Mouse (Mus musculus): Measurements from ENCODE around the gene Tmem143. TPM values are rescaled to one million over a fixed set of nuclear protein-coding genes. Genes with fewer than 3 reads are reported as not detected.
"Not testable (repeated sequence)": the region's sequence is repeated elsewhere in the genome, so short reads cannot be mapped to it uniquely, and the experiment has no call there.

The Tmem143 gene
- polyA plus RNA-seq, 1 experiment from 2014 or later: 6.2 TPM

GRCm38 (mm10) chr7:45924429-45924816, 27.7 kb downstream of the Tmem143 start:
- H3K4me3 ChIP-seq (replicated peaks; ENCODE audit: low read depth, low read length): peak overlapping the region; percentile 39
- DNase-seq (ENCODE audit: low spot score): peak; percentile 61
- H3K4me2 ChIP-seq (ENCODE audit: low read length): peak overlapping the region; percentile 56
- no peaks in the 10 kb centered on the region for H3K9me3 ChIP-seq (replicated peaks; ENCODE audit: low read length)
- peak overlapping the region; percentile 90 for H3K27ac ChIP-seq
- ATAC-seq (replicated peaks; ENCODE audit: low FRiP score, low read depth): no peak
- peak overlapping the region; percentile 49 for H3K9ac ChIP-seq (ENCODE audit: low read depth, low read length)
- H3K4me1 ChIP-seq (replicated peaks; ENCODE audit: insufficient read depth, low read length): peaks cover 18% of the 10 kb centered on the region
- no peaks in the 10 kb centered on the region for H3K27me3 ChIP-seq (ENCODE audit: insufficient read depth, low read length)
- 6% methylated on average over 14 of the region's 14 CpGs for WGBS
- H3K36me3 ChIP-seq (ENCODE audit: insufficient read depth, low read length): no peaks in the 10 kb centered on the region
- peak; percentile 72 for TF ChIP-seq CTCF (IDR thresholded peaks at IDR 0.05; ENCODE audit: low read depth)

GRCm38 (mm10) chr7:45928626-45929295, 32.0 kb downstream of the Tmem143 start:
- Histone ChIP-seq H3K4me3 (replicated peaks; ENCODE audit: low read depth, low read length) (no peak overlapping the region), H3K27me3 (ENCODE audit: insufficient read depth, low read length) (no peaks in the 10 kb centered on the region), H3K4me2 (ENCODE audit: low read length) (no peak overlapping the region), H3K36me3 (ENCODE audit: insufficient read depth, low read length) (no peaks in the 10 kb centered on the region), H3K9ac (ENCODE audit: low read depth, low read length) (no peak overlapping the region), H3K27ac (no peak overlapping the region), H3K4me1 (replicated peaks; ENCODE audit: insufficient read depth, low read length) (no peaks in the 10 kb centered on the region), H3K9me3 (replicated peaks; ENCODE audit: low read length) (no peaks in the 10 kb centered on the region)
- 12% methylated on average over 20 of the region's 23 CpGs for WGBS
- no peak for DNase-seq (ENCODE audit: low spot score)
- no peak for ATAC-seq (replicated peaks; ENCODE audit: low FRiP score, low read depth)
- no peak for TF ChIP-seq CTCF (IDR thresholded peaks at IDR 0.05; ENCODE audit: low read depth)

GRCm38 (mm10) chr7:45929688-45930087, 32.9 kb downstream of the Tmem143 start:
- ATAC-seq (replicated peaks; ENCODE audit: low FRiP score, low read depth): no peak
- H3K4me3 ChIP-seq (replicated peaks; ENCODE audit: low read depth, low read length): no peak overlapping the region
- no peak overlapping the region for H3K9ac ChIP-seq (ENCODE audit: low read depth, low read length)
- peak; percentile 55 for TF ChIP-seq CTCF (IDR thresholded peaks at IDR 0.05; ENCODE audit: low read depth)
- no peaks in the 10 kb centered on the region for H3K4me1 ChIP-seq (replicated peaks; ENCODE audit: insufficient read depth, low read length)
- no peak for DNase-seq (ENCODE audit: low spot score)
- no peaks in the 10 kb centered on the region for H3K9me3 ChIP-seq (replicated peaks; ENCODE audit: low read length)
- no peak overlapping the region for H3K27ac ChIP-seq
- WGBS: 93% methylated on average over 1 of the region's 1 CpGs
- H3K36me3 ChIP-seq (ENCODE audit: insufficient read depth, low read length): no peaks in the 10 kb centered on the region
- H3K27me3 ChIP-seq (ENCODE audit: insufficient read depth, low read length): no peaks in the 10 kb centered on the region
- no peak overlapping the region for H3K4me2 ChIP-seq (ENCODE audit: low read length)

GRCm38 (mm10) chr7:45933766-45934165, 37.0 kb downstream of the Tmem143 start:
- H3K4me3 ChIP-seq (replicated peaks; ENCODE audit: low read depth, low read length); H3K27me3 ChIP-seq (ENCODE audit: insufficient read depth, low read length); H3K4me1 ChIP-seq (replicated peaks; ENCODE audit: insufficient read depth, low read length); ATAC-seq (replicated peaks; ENCODE audit: low FRiP score, low read depth); DNase-seq (ENCODE audit: low spot score); H3K9me3 ChIP-seq (replicated peaks; ENCODE audit: low read length); H3K9ac ChIP-seq (ENCODE audit: low read depth, low read length); H3K36me3 ChIP-seq (ENCODE audit: insufficient read depth, low read length); H3K4me2 ChIP-seq (ENCODE audit: low read length); H3K27ac ChIP-seq: not testable (repeated sequence)
- WGBS: 87% methylated on average over 12 of the region's 12 CpGs

- no peak overlapping the region for H3K27ac ChIP-seq
- peak; percentile 90 for TF ChIP-seq CTCF (IDR thresholded peaks at IDR 0.05; ENCODE audit: low read depth)
- WGBS: 9% methylated on average over 7 of the region's 7 CpGs
- no peaks in the 10 kb centered on the region for H3K4me1 ChIP-seq (replicated peaks; ENCODE audit: insufficient read depth, low read length)
- no peak overlapping the region for H3K9ac ChIP-seq (ENCODE audit: low read depth, low read length)
- no peaks in the 10 kb centered on the region for H3K9me3 ChIP-seq (replicated peaks; ENCODE audit: low read length)
- H3K4me2 ChIP-seq (ENCODE audit: low read length): no peak overlapping the region
- H3K4me3 ChIP-seq (replicated peaks; ENCODE audit: low read depth, low read length): no peak overlapping the region
- no peaks in the 10 kb centered on the region for H3K27me3 ChIP-seq (ENCODE audit: insufficient read depth, low read length)
- DNase-seq (ENCODE audit: low spot score) (peak; percentile 79), ATAC-seq (replicated peaks; ENCODE audit: low FRiP score, low read depth) (peak; percentile 80)
- no peaks in the 10 kb centered on the region for H3K36me3 ChIP-seq (ENCODE audit: insufficient read depth, low read length)
Measured at GRCm38 (mm10) chr7:45935114-45935513, 38.4 kb downstream of the Tmem143 start.

DNA sequence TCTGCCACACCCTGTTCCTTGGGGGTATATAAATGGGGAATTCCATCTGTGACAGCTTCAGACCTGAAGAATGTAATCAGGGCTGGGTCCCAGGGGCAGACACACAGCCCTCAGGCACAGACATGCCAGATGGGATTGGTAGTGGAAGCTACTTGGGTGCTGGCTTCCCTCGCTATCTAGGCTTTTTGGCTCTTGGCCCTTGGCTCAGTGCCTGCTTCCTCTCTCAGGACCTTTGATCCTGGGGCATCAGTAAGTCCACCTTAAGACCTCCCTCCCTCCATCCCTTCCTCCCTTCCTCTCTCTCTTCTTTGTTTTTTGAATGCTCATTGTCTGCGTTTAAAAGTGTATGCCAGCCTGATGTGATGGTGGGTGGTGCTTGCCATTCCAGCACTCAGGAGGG, 43.1 kb downstream of the Tmem143 start:
- DNase-seq (ENCODE audit: low spot score) (no peak), ATAC-seq (replicated peaks; ENCODE audit: low FRiP score, low read depth) (no peak)
- TF ChIP-seq CTCF (IDR thresholded peaks at IDR 0.05; ENCODE audit: low read depth): no peak
- H3K4me3 ChIP-seq (replicated peaks; ENCODE audit: low read depth, low read length): no peak overlapping the region
- H3K36me3 ChIP-seq (ENCODE audit: insufficient read depth, low read length): no peaks in the 10 kb centered on the region
- 63% methylated on average over 2 of the region's 2 CpGs for WGBS
- no peak overlapping the region for H3K4me2 ChIP-seq (ENCODE audit: low read length)
- H3K27ac ChIP-seq: no peak overlapping the region
- H3K9ac ChIP-seq (ENCODE audit: low read depth, low read length): no peak overlapping the region
- no peaks in the 10 kb centered on the region for H3K27me3 ChIP-seq (ENCODE audit: insufficient read depth, low read length)
- no peaks in the 10 kb centered on the region for H3K9me3 ChIP-seq (replicated peaks; ENCODE audit: low read length)
- no peaks in the 10 kb centered on the region for H3K4me1 ChIP-seq (replicated peaks; ENCODE audit: insufficient read depth, low read length)

- H3K9ac ChIP-seq (ENCODE audit: low read depth, low read length): no peak overlapping the region
- ATAC-seq (replicated peaks; ENCODE audit: low FRiP score, low read depth): no peak
- TF ChIP-seq CTCF (IDR thresholded peaks at IDR 0.05; ENCODE audit: low read depth): no peak
- H3K4me2 ChIP-seq (ENCODE audit: low read length): no peak overlapping the region
- H3K36me3 ChIP-seq (ENCODE audit: insufficient read depth, low read length): 0 out of 2 replicates have a peak, but pooled peaks cover 4% of the 10 kb centered on the region
- WGBS: 88% methylated on average over 9 of the region's 9 CpGs
- no peak for DNase-seq (ENCODE audit: low spot score)
- H3K27ac ChIP-seq: no peak overlapping the region
- no peaks in the 10 kb centered on the region for H3K9me3 ChIP-seq (replicated peaks; ENCODE audit: low read length)
- H3K4me1 ChIP-seq (replicated peaks; ENCODE audit: insufficient read depth, low read length): no peaks in the 10 kb centered on the region
- H3K4me3 ChIP-seq (replicated peaks; ENCODE audit: low read depth, low read length): no peak overlapping the region
- no peaks in the 10 kb centered on the region for H3K27me3 ChIP-seq (ENCODE audit: insufficient read depth, low read length)
Measured at GRCm38 (mm10) chr7:45941986-45942385, 45.2 kb downstream of the Tmem143 start.

Data from kidney, postnatal 0 days (tissue).